Mouse (Mus musculus): ENCODE measurements around the gene D6Wsu163e. TPM values are rescaled to one million over a fixed set of nuclear protein-coding genes. Genes with fewer than 3 reads are reported as not detected.

Gene D6Wsu163e
- total and polyA plus RNA-seq, 3 experiments = 4.0 to 61.2 (median 36.3) TPM

DNA sequence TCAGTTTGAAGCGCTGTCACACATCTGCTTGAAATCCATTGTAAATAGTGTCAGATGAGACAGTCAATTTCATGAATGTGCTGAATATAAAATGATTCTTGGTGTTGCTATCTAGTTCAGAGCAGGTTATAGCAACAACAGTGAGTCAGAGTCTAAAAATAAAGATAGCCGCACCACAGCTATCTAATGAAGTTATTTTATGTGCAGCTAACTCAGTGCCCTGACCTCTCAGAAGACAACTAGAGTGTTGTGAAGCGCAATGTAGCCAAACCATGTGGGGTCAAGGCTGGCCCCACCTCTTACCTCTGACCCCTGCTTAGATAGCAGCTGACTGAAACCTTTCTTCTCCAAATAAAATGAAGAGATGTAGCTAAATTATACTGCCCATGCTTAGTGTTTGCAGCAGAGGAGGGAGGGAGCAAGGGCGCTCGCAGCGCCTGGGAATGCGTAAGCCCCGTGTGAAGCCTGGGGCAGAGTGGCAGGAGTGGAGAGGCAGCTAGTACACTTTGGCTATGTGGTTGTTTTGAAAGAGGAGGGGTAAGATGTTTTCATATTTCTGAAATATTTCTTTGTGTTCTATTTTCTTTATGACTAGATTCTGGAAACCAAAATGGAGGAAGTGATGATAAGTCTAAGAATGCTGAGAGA is 21.7 kb downstream of the D6Wsu163e start:
- Histone ChIP-seq H3K36me3 (replicated peaks) (peaks cover 62% of the 10 kb centered on the region), H3K4me1 (ENCODE audit: insufficient read depth, low read depth, low read length) (no peaks in the 10 kb centered on the region)
- no peak for DNase-seq (ENCODE audit: low spot score)

DNA sequence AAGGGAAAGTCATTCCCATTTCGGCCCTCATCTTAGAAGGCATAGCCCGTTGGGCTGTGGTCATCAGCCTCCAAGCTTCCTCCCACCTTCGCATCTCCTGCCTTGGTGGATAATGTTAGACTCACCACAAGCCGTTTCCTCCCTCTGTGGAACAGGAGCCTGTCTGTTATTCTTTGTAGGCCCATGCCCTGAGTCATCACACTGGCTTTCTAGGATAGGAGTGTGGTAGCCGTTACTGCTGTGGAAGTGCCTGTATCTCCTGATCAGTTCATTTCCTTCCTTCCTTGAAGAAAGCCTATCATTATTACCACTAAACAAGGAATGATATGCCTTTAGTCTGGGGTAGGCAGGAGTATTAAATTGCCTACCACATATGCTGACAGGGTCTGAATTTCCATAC is 22.9 kb downstream of the D6Wsu163e start:
- Histone ChIP-seq H3K27me3 (ENCODE audit: insufficient read depth, low read length) (no peaks in the 10 kb centered on the region), H3K4me3 (ENCODE audit: low read depth, low read length) (no peak overlapping the region), H3K9me3 (replicated peaks) (no peaks in the 10 kb centered on the region), H3K36me3 (replicated peaks) (peaks cover 61% of the 10 kb centered on the region), H3K4me1 (ENCODE audit: insufficient read depth, low read depth, low read length) (no peaks in the 10 kb centered on the region)
- ATAC-seq (ENCODE audit: extremely low read depth, insufficient number of reproducible peaks, low FRiP score, poor library complexity, severe bottlenecking) (no peak), DNase-seq (ENCODE audit: low spot score) (no peak)
- no peak for TF ChIP-seq POLR2AphosphoS5 (IDR thresholded peaks at IDR 0.05; ENCODE audit: insufficient replicate concordance, low read depth, low read length)
- TF ChIP-seq GATA1 (IDR thresholded peaks at IDR 0.05; ENCODE audit: borderline replicate concordance, low read length) = no peak
- no peak for TF ChIP-seq GATA2 (IDR thresholded peaks at IDR 0.05; ENCODE audit: borderline replicate concordance, low read depth, low read length)
- no peak for TF ChIP-seq TAL1 (conservative IDR thresholded peaks at IDR 0.05; ENCODE audit: low read depth, low read length)
- no peak for TF ChIP-seq CTCF (IDR thresholded peaks at IDR 0.05; ENCODE audit: low read depth, low read length)

More for the DNA sequence above, 21.7 kb downstream of the D6Wsu163e start:
- H3K4me3 ChIP-seq (ENCODE audit: low read depth, low read length) = no peak overlapping the region
- H3K9me3 ChIP-seq (replicated peaks) = no peaks in the 10 kb centered on the region
- ATAC-seq (ENCODE audit: extremely low read depth, insufficient number of reproducible peaks, low FRiP score, poor library complexity, severe bottlenecking) = no peak
- TF ChIP-seq TAL1 (conservative IDR thresholded peaks at IDR 0.05; ENCODE audit: low read depth, low read length) (no peak), POLR2AphosphoS5 (IDR thresholded peaks at IDR 0.05; ENCODE audit: insufficient replicate concordance, low read depth, low read length) (no peak), CTCF (IDR thresholded peaks at IDR 0.05; ENCODE audit: low read depth, low read length) (no peak), GATA1 (IDR thresholded peaks at IDR 0.05; ENCODE audit: borderline replicate concordance, low read length) (no peak), GATA2 (IDR thresholded peaks at IDR 0.05; ENCODE audit: borderline replicate concordance, low read depth, low read length) (no peak)
- no peaks in the 10 kb centered on the region for H3K27me3 ChIP-seq (ENCODE audit: insufficient read depth, low read length)

DNA sequence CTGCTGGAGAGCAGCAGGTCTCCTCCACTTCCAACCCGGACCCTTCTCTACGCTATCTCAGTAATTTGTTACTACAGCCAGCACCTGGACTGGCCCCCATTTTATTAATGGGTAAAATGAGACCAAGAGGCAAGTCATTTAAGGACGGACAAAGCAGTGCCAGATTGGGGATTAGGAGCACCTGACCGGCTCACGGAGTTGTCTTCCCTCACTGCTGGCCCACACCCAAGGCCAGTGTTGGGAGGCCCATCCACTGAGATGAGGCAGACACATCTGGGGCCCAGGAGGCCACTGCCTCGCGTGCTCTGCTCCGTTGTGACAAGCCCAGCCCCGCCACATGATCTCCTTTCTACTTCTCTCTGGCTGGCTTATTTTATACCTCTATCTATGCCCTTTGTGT is 23.7 kb downstream of the D6Wsu163e start:
- ATAC-seq (ENCODE audit: extremely low read depth, insufficient number of reproducible peaks, low FRiP score, poor library complexity, severe bottlenecking) (no peak), DNase-seq (ENCODE audit: low spot score) (no peak)
- Histone ChIP-seq H3K4me1 (ENCODE audit: insufficient read depth, low read depth, low read length) (no peaks in the 10 kb centered on the region), H3K36me3 (replicated peaks) (peaks cover 63% of the 10 kb centered on the region), H3K4me3 (ENCODE audit: low read depth, low read length) (no peak overlapping the region), H3K27me3 (ENCODE audit: insufficient read depth, low read length) (no peaks in the 10 kb centered on the region), H3K9me3 (replicated peaks) (no peaks in the 10 kb centered on the region)
- TF ChIP-seq GATA1 (IDR thresholded peaks at IDR 0.05; ENCODE audit: borderline replicate concordance, low read length) (no peak), POLR2AphosphoS5 (IDR thresholded peaks at IDR 0.05; ENCODE audit: insufficient replicate concordance, low read depth, low read length) (no peak), TAL1 (conservative IDR thresholded peaks at IDR 0.05; ENCODE audit: low read depth, low read length) (no peak), GATA2 (IDR thresholded peaks at IDR 0.05; ENCODE audit: borderline replicate concordance, low read depth, low read length) (no peak), CTCF (IDR thresholded peaks at IDR 0.05; ENCODE audit: low read depth, low read length) (no peak)

DNA sequence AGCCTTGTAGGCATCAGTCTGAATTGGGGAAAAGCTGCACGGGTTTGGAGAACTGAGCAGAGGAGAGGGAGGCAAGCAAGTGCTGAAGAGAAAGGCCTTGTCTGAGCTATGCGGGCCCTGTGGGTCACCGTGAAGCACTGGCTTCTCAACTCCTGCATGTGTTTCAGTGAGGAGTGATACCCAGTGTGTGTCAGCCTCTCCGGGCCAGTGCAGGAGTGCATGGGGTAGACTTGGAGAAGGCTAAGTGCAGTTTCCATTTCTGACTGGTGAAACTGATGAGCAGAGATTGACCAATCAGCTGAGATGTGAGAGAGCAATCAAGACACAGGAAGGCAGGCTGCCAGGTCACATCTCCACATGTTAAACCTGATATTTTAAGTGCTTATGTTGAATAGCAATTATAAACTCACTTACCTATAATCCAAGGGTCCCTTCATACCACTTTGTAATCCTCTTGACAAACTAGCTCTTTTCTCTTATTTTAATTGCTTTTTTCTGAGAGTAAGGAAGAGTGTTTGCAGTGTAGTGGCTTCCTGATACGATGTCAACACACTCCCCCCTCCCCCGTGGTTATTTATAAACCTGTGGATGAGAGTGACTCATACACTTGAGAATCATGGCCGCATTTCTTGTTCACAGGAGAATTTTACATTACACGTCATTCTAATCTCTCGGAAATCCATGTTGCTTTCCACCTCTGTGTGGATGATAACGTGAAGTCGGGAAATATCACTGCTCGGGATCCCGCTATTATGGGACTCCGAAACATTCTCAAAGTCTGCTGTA is 26.7 kb downstream of the D6Wsu163e start:
- H3K36me3 ChIP-seq (replicated peaks) = peaks cover 79% of the 10 kb centered on the region
- H3K27me3 ChIP-seq (ENCODE audit: insufficient read depth, low read length) = no peaks in the 10 kb centered on the region
- H3K9me3 ChIP-seq (replicated peaks) = no peaks in the 10 kb centered on the region
- DNase-seq (ENCODE audit: low spot score) (no peak), ATAC-seq (ENCODE audit: extremely low read depth, insufficient number of reproducible peaks, low FRiP score, poor library complexity, severe bottlenecking) (no peak)
- H3K4me1 ChIP-seq (ENCODE audit: insufficient read depth, low read depth, low read length) = no peaks in the 10 kb centered on the region
- no peak overlapping the region for H3K4me3 ChIP-seq (ENCODE audit: low read depth, low read length)
- TF ChIP-seq GATA1 (IDR thresholded peaks at IDR 0.05; ENCODE audit: borderline replicate concordance, low read length) = no peak
- TF ChIP-seq CTCF (IDR thresholded peaks at IDR 0.05; ENCODE audit: low read depth, low read length) = no peak
- no peak for TF ChIP-seq TAL1 (conservative IDR thresholded peaks at IDR 0.05; ENCODE audit: low read depth, low read length)
- TF ChIP-seq GATA2 (IDR thresholded peaks at IDR 0.05; ENCODE audit: borderline replicate concordance, low read depth, low read length) = no peak
- TF ChIP-seq POLR2AphosphoS5 (IDR thresholded peaks at IDR 0.05; ENCODE audit: insufficient replicate concordance, low read depth, low read length) = no peak

DNA sequence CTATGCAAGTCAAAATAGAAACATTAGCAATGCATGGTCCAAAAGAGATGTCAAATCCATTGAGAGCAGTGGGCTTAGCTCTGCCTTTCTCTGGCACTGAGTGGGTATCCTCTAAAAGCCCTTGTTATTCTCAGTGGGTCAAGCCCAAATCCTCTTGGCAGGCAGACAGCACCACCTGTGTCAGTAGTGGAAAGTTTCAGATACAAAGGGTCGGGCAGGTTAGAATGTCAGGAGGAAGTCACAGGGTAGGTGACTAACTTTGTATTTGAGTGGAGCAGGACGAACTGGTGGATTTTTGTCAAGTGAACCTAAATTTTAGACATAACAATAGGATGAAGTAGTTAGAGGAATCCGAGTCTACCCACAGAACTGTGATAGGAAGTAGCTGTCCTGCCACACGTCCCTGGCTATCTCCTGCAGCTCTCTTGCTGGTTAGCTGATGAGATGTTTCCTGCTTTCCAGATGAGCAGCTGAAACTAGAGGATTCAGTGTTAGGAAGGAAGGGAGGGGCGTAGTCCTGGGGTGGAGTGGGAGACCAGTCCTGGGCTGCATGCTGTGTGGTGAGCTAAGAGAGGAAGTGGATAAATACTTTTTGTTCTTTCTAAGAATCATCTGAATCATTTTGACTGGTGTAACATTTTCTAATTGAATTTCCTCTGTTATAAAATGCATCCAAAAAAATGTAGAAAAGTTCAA is 41.9 kb downstream of the D6Wsu163e start:
- no peak for ATAC-seq (ENCODE audit: extremely low read depth, insufficient number of reproducible peaks, low FRiP score, poor library complexity, severe bottlenecking)
- H3K27me3 ChIP-seq (ENCODE audit: insufficient read depth, low read length) = peaks cover 2% of the 10 kb centered on the region; the same call in 1 of the 2 replicates
- no peak overlapping the region for H3K4me3 ChIP-seq (ENCODE audit: low read depth, low read length)
- no peaks in the 10 kb centered on the region for H3K9me3 ChIP-seq (replicated peaks)
- no peaks in the 10 kb centered on the region for H3K4me1 ChIP-seq (ENCODE audit: insufficient read depth, low read depth, low read length)
- no peak for TF ChIP-seq GATA2 (IDR thresholded peaks at IDR 0.05; ENCODE audit: borderline replicate concordance, low read depth, low read length)
- peaks cover 23% of the 10 kb centered on the region for H3K36me3 ChIP-seq (replicated peaks)
- DNase-seq (ENCODE audit: low spot score) = no peak

DNA sequence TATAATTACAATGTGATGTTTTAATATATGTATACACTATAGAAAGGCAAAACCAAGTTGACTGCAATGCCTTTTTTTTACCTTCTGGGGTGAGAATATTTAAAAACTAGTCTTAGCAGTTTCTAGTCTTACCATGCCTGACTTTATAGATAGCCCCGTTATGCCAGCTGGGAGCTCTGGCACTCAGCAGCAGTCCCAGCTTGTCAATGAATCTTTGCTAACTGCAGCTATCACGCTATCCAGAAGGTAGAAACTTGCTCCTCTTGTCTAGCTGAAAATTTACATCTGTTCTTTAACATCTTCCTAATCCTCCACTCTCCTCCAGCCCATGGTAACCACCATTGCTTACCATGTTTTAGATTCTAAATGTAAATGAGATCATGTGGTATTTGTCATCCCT is 53.9 kb downstream of the D6Wsu163e start:
- no peak for TF ChIP-seq TAL1 (conservative IDR thresholded peaks at IDR 0.05; ENCODE audit: low read depth, low read length)
- TF ChIP-seq POLR2AphosphoS5 (IDR thresholded peaks at IDR 0.05; ENCODE audit: insufficient replicate concordance, low read depth, low read length) = no peak
- TF ChIP-seq GATA2 (IDR thresholded peaks at IDR 0.05; ENCODE audit: borderline replicate concordance, low read depth, low read length) = no peak
- no peak for TF ChIP-seq GATA1 (IDR thresholded peaks at IDR 0.05; ENCODE audit: borderline replicate concordance, low read length)
- no peak for TF ChIP-seq CTCF (IDR thresholded peaks at IDR 0.05; ENCODE audit: low read depth, low read length)
- Histone ChIP-seq H3K36me3 (replicated peaks) (no peaks in the 10 kb centered on the region), H3K9me3 (replicated peaks) (no peaks in the 10 kb centered on the region), H3K4me3 (ENCODE audit: low read depth, low read length) (no peak overlapping the region), H3K27me3 (ENCODE audit: insufficient read depth, low read length) (no peaks in the 10 kb centered on the region), H3K4me1 (ENCODE audit: insufficient read depth, low read depth, low read length) (no peaks in the 10 kb centered on the region)
- no peak for DNase-seq (ENCODE audit: low spot score)
- no peak for ATAC-seq (ENCODE audit: extremely low read depth, insufficient number of reproducible peaks, low FRiP score, poor library complexity, severe bottlenecking)

All from G1E (cell line).